Comparison of ENCODE assay signal across 36 mouse cellular contexts in the genomic region with DNA sequence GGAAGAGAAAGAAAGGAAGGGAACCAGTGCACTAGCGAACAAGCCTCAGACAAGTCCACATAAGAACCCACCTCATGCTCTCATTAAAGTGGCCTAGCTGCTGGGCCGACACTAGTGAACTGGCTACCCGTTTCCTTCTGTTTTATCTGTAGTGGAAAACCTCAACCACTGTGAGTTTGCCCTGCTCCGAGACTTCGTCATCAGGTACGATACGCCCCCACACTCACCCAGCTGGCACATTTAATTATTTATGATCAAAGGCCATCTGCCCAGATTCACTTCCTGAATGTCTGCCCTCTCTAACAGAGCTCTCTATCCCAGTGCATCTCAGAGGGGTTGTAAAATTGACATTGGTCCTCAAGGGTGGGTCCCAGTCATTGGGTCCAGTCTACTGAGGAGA. TPM values are rescaled to one million over a fixed set of nuclear protein-coding genes. Genes with fewer than 3 reads are reported as not detected.
"Had no signal": no experiment of that assay in that cellular context is flagged by ENCODE, and none has a peak within 500 bp of the region (broad histone marks: within the 10 kb centered on the region; RNA-seq: fewer than 3 reads in every experiment).

No protein-coding gene starts in this region.

- H3K4me3 ChIP-seq: heart, adult 2 months; heart, embryonic 12.5 days; hindbrain, embryonic 10.5 days; hindbrain, embryonic 12.5 days; intestine, embryonic 15.5 days; left cerebral cortex, adult 2 months; limb, embryonic 10.5 days; limb, embryonic 12.5 days; liver, embryonic 13.5 days had no signal

- DNase-seq: gastrocnemius, postnatal 14 days; gastrocnemius, postnatal 36 days; heart, adult 11 months; heart, adult 2 months; heart, postnatal 10 days; heart, postnatal 4 days; kidney, adult 18-20 months; kidney, adult 8-10 months; kidney, postnatal 10 days; kidney, postnatal 25 days; kidney, postnatal 4 days; liver; liver, embryonic 13.5 days had no signal

- H3K27me3 ChIP-seq: heart, embryonic 12.5 days; hindbrain, embryonic 12.5 days; intestine, embryonic 15.5 days; limb, embryonic 12.5 days had no signal

- ATAC-seq: hindbrain, postnatal 0 days; intestine, embryonic 15.5 days; intestine, postnatal 0 days had no signal

- H3K27ac ChIP-seq: heart, adult 2 months; hindbrain, embryonic 10.5 days; hindbrain, embryonic 12.5 days; hindbrain, embryonic 14.5 days; hindbrain, postnatal 0 days; intestine, embryonic 15.5 days; left cerebral cortex, adult 2 months; limb, embryonic 10.5 days; limb, embryonic 12.5 days; liver, embryonic 13.5 days had no signal

- H3K9me3 ChIP-seq: heart, embryonic 12.5 days; hindbrain, embryonic 10.5 days; hindbrain, embryonic 12.5 days; intestine, embryonic 15.5 days; limb, embryonic 10.5 days; limb, embryonic 12.5 days; liver, embryonic 13.5 days had no signal

- H3K36me3 ChIP-seq: heart, embryonic 12.5 days; intestine, embryonic 15.5 days; liver, embryonic 13.5 days had no signal

- H3K4me2 ChIP-seq: heart, embryonic 12.5 days; hindbrain, embryonic 12.5 days; hindbrain, embryonic 14.5 days; intestine, embryonic 15.5 days; limb, embryonic 12.5 days; liver, embryonic 11.5 days; liver, embryonic 13.5 days had no signal

- H3K9ac ChIP-seq: heart, embryonic 12.5 days; hindbrain, embryonic 12.5 days; hindbrain, embryonic 14.5 days; intestine, embryonic 15.5 days; limb, embryonic 12.5 days; liver, embryonic 13.5 days had no signal

RNA-seq across cellular contexts. Expression of a gene that starts 8.5 kb away (rescaled TPM):
- total RNA-seq: gastrocnemius, adult 18-20 months; gastrocnemius, adult 8-10 months; gastrocnemius, postnatal 14 days; gastrocnemius, postnatal 36 days; heart, adult 2 months; heart, postnatal 10 days; heart, postnatal 25 days; layer of hippocampus, adult 8-10 months; layer of hippocampus, postnatal 25 days; left cerebral cortex, adult 2 months; left cerebral cortex, postnatal 14 days; left cerebral cortex, postnatal 36 days had no signal
- polyA plus RNA-seq: heart, adult 2 months; heart, embryonic 14.5 days; hindbrain, embryonic 10.5 days; hindbrain, embryonic 12.5 days; intestine, postnatal 0 days; limb, embryonic 12.5 days had no signal

RNA-seq across cellular contexts. Expression of a gene that starts 38.1 kb away (rescaled TPM):
- total RNA-seq: gastrocnemius, adult 18-20 months; gastrocnemius, adult 8-10 months; gastrocnemius, postnatal 14 days; gastrocnemius, postnatal 36 days; heart, adult 2 months; heart, postnatal 10 days; heart, postnatal 25 days; heart, postnatal 4 days had no signal
- polyA plus RNA-seq: gonadal fat pad, adult 2 months; heart, embryonic 12.5 days; heart, embryonic 14.5 days; heart, embryonic 16.5 days; intestine, postnatal 0 days; kidney, embryonic 14.5 days; kidney, embryonic 16.5 days; limb, embryonic 10.5 days; limb, embryonic 12.5 days; liver, embryonic 11.5 days; liver, embryonic 13.5 days had no signal

RNA-seq across cellular contexts. Expression of a gene that starts 45.7 kb away (rescaled TPM):
- total RNA-seq: gastrocnemius, adult 18-20 months; gastrocnemius, adult 8-10 months had no signal
